Mouse (Mus musculus) kidney, adult 2 months (tissue): ENCODE measurements around the gene Clptm1.

Experiments
- CTCF ChIP-seq: fragments of 200-500 bp; conservative IDR thresholded peaks from 2 replicates; pipeline ENCODE4 v1.5.1; 2011; ENCODE audit warnings: low read depth, mild to moderate bottlenecking, control low read depth, low read length, moderate library complexity, mixed read lengths; ENCODE audit not compliant: insufficient read depth, insufficient read length
- POLR2A ChIP-seq: fragments of 200-500 bp; IDR thresholded peaks from one replicate; pipeline ENCODE4 v1.6.1; 2011; ENCODE audit warnings: low read depth, low read length, control low read depth

GRCm38 (mm10) chr7:19664955-19665841 lies at the start of gene Clptm1:
- 0 out of 2 replicates have a peak, but pooled peaks have one; percentile 20 for TF ChIP-seq CTCF
- peak; percentile 38 for TF ChIP-seq POLR2A
